Mouse (Mus musculus) myocyte (in vitro differentiated cells): ENCODE measurements around the gene Celsr2.

ENCODE experiments used
- MYOG ChIP-seq, 3 experiments: IDR thresholded peaks; one replicate each; pipeline ENCODE4 v1.6.1; 2011; ENCODE audit warnings: control low read depth in 2 of 3, low read depth in 2 of 3, mild to moderate bottlenecking in 2 of 3; ENCODE audit not compliant: insufficient read length in 2 of 3, control insufficient read depth in 1 of 3, insufficient read depth in 1 of 3
- POLR2A ChIP-seq: IDR thresholded peaks from one replicate; pipeline ENCODE4 v1.6.1; 2011; ENCODE audit warnings: low read depth, mild to moderate bottlenecking, control low read depth, moderate library complexity; ENCODE audit not compliant: insufficient read length
- REST ChIP-seq: IDR thresholded peaks from one replicate; pipeline ENCODE4 v1.6.1; 2011; ENCODE audit warnings: mild to moderate bottlenecking, control low read depth, moderate library complexity; ENCODE audit not compliant: insufficient read depth, insufficient read length

DNA sequence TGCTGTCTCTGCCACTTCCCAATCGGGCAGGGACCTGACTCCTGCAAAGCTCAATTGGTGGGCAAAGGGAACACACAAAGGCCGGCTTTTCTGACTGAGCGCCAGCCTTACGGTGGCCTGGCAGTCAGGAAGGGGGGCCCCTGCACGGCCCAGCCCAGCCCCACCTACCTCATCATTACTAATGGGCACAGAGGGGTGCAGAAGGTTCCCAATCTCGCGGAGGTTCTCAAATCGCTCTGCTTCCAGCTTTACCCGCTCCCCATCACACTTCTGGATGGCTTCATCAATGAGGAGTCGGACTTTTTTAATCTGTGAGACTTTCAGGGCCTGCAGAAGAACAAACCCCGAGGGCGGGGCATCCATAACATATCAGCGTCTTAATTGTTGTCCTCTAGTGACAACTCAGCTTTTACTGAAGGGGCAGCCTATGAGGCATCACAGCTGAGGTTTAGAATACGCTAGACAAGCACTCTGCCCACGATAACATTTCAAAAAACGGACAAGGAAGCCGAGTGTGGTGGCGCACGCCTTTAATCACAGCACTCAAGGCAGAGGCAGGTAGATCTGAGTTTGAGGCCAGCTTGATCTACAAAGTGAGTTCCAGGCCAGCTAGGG, 18.6 kb upstream of the Celsr2 start:
- TF ChIP-seq REST (no peak), MYOG (IDR thresholded peaks at IDR 0.05; ENCODE audit: control insufficient read depth in 1 of 3, insufficient read depth in 1 of 3, insufficient read length in 2 of 3, low read depth in 2 of 3) (no peak), POLR2A (no peak)
